Mouse (Mus musculus): ENCODE data around the gene Dzip1. TPM values are rescaled to one million over a fixed set of nuclear protein-coding genes. Genes with fewer than 3 reads are reported as not detected.

Gene Dzip1
- polyA plus RNA-seq, 1 experiment from 2014 or later, result 1.6 TPM

DNA sequence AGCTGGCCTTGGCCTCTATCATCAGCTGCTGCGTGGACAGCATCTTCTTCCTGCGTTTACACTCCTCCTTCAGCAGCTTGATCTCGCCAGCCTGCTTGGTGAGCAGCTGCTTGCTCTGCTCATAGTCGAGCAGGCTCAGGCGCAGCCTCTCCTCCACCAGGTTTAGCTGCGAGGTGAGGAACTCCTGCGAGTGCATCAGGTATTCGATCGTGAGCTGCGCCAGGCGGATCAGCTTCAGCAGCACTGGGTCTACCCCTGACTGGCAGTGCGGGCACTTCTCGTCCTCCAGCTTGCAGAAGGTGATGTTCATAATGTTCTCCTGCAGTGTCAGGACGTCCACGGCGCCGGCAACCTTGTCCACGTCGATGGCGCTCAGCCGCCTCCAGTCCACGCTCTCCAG, 3.0 kb downstream of the Dzip1 start:
- ATAC-seq (ENCODE audit: insufficient read depth), result no peak
- H3K27me3 ChIP-seq, result peaks cover 70% of the 10 kb centered on the region
- H3K36me3 ChIP-seq (replicated peaks), result no peaks in the 10 kb centered on the region

DNA sequence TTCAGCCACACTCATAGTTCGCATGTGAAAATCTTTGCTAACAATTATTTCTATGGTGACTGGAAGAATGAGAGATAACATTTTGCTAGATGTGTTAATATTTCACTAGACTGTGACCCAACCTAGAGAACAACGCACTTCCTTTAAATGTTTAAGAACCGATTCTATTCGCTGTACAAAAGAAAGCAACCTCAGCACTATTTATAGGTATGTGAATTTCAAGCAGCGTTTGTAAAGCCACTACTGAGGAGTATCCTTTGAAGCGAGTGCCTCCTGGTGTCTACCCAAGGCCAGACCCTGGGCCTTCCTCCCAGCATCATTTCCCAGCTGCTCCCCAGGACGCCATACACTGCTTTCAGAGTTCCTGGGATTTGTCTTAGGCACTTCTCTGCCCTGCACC, 4.6 kb downstream of the Dzip1 start:
- Histone ChIP-seq H3K4me2 (no peak overlapping the region), H3K9me3 (replicated peaks) (no peaks in the 10 kb centered on the region), H3K9ac (no peak overlapping the region), H3K27ac (replicated peaks) (no peak overlapping the region), H3K27me3 (peaks cover 54% of the 10 kb centered on the region), H3K36me3 (replicated peaks) (no peaks in the 10 kb centered on the region), H3K4me1 (replicated peaks) (peaks cover 14% of the 10 kb centered on the region), H3K4me3 (replicated peaks) (no peak overlapping the region)
- WGBS (ENCODE audit: insufficient replicate concordance), result 58% methylated on average over 7 of the region's 7 CpGs
- ATAC-seq (ENCODE audit: insufficient read depth), result no peak

More for the DNA sequence above, 3.0 kb downstream of the Dzip1 start:
- Histone ChIP-seq H3K9me3 (replicated peaks) (no peaks in the 10 kb centered on the region), H3K9ac (no peak overlapping the region), H3K27ac (replicated peaks) (no peak overlapping the region), H3K4me3 (replicated peaks) (peak overlapping the region; percentile 37), H3K4me2 (peak overlapping the region; percentile 58), H3K4me1 (replicated peaks) (peaks cover 14% of the 10 kb centered on the region)
- 22% methylated on average over 22 of the region's 22 CpGs for WGBS (ENCODE audit: insufficient replicate concordance)

- Histone ChIP-seq H3K36me3 (replicated peaks) (no peaks in the 10 kb centered on the region), H3K27me3 (peaks cover 38% of the 10 kb centered on the region)
- WGBS (ENCODE audit: insufficient replicate concordance), result 54% methylated on average over 8 of the region's 8 CpGs
Measured at GRCm38 (mm10) chr14:118919025-118919424, 6.2 kb downstream of the Dzip1 start.

GRCm38 (mm10) chr14:118913651-118914050, 11.6 kb downstream of the Dzip1 start:
- H3K4me2 ChIP-seq, result no peak overlapping the region
- no peaks in the 10 kb centered on the region for H3K36me3 ChIP-seq (replicated peaks)
- ATAC-seq (ENCODE audit: insufficient read depth), result no peak
- 0 out of 2 replicates have a peak, but pooled peaks cover 10% of the 10 kb centered on the region for H3K4me1 ChIP-seq (replicated peaks)
- no peak overlapping the region for H3K4me3 ChIP-seq (replicated peaks)
- no peak overlapping the region for H3K9ac ChIP-seq
- WGBS (ENCODE audit: insufficient replicate concordance), result 18% methylated on average over 5 of the region's 5 CpGs
- no peak overlapping the region for H3K27ac ChIP-seq (replicated peaks)
- H3K9me3 ChIP-seq (replicated peaks), result no peaks in the 10 kb centered on the region
- H3K27me3 ChIP-seq, result no peaks in the 10 kb centered on the region; the same call in 1 of the 2 replicates

More at GRCm38 (mm10) chr14:118919025-118919424, 6.2 kb downstream of the Dzip1 start:
- Histone ChIP-seq H3K4me2 (no peak overlapping the region), H3K4me3 (replicated peaks) (no peak overlapping the region), H3K4me1 (replicated peaks) (peaks cover 8% of the 10 kb centered on the region), H3K9me3 (replicated peaks) (no peaks in the 10 kb centered on the region), H3K27ac (replicated peaks) (no peak overlapping the region), H3K9ac (no peak overlapping the region)
- ATAC-seq (ENCODE audit: insufficient read depth), result no peak

DNA sequence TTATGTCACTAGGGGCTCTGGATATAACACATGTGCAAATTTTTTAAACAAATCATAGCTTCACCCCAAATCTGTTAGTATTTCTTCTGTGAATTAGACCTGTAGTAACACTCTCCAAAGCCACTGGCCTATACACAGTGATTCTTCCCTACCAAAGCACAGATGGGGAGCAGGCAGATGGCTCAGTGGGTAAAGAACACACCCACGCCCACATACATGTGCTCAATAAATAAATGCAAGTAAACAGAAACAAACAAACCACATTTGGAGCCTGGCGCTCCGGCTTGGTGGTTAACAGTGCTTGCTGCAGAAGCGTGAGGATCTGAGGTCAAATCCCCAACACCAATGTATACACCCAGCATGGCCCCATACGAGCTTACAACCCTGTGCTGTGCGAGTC, 13.7 kb downstream of the Dzip1 start:
- Histone ChIP-seq H3K27me3 (no peaks in the 10 kb centered on the region), H3K4me2 (no peak overlapping the region), H3K36me3 (replicated peaks) (no peaks in the 10 kb centered on the region), H3K4me3 (replicated peaks) (no peak overlapping the region), H3K9ac (no peak overlapping the region), H3K9me3 (replicated peaks) (no peaks in the 10 kb centered on the region), H3K4me1 (replicated peaks) (0 out of 2 replicates have a peak, but pooled peaks cover 10% of the 10 kb centered on the region), H3K27ac (replicated peaks) (no peak overlapping the region)
- WGBS (ENCODE audit: insufficient replicate concordance), result 73% methylated on average over 6 of the region's 6 CpGs
- no peak for ATAC-seq (ENCODE audit: insufficient read depth)

DNA sequence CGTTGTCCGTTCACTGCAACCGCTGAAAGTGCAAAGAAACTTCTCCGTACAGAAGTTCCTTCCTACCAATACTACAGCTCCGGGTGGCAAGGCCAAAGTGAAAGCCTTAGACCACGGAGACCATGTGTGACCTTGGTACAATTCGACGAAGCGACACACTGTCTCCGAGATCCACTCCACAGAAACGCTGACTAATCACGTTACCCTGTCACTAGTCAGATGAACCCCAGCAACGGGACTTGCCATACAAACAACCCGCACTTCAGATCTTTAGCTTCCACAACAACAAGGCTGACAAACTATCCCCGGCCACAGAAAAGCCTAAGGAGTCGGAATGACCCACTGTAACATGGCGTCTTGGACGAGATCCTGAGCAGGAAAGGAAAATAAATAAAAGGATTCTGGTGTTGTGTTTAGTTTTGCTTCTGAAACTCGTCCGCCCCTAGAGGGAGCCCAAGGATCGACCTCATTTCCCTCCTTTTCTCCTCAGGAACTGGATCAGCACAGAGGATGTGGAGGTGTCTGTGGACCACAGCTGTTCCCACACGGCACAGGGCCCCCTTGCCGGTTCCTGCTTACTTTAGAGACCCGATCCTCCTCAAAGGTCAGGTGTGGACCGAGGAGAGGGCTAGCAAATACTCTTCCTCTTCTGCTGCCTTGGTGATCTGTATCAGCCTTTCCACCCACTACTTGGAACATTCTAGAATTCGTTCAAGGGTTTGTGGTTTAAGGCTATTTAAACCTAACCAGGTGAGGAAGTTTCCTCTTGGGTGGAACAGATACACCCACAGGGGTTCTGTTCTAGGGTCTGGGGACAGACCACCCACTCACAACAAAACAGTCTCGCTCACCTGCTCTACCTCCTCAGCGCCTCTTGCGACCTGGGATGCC, 14.7 kb downstream of the Dzip1 start:
- Histone ChIP-seq H3K27ac (replicated peaks) (no peak overlapping the region), H3K36me3 (replicated peaks) (no peaks in the 10 kb centered on the region), H3K27me3 (no peaks in the 10 kb centered on the region), H3K9ac (peak overlapping the region; percentile 9; the same call in 1 of the 2 replicates), H3K9me3 (replicated peaks) (no peaks in the 10 kb centered on the region), H3K4me3 (replicated peaks) (peak overlapping the region; percentile 41), H3K4me2 (peak overlapping the region; percentile 59), H3K4me1 (replicated peaks) (0 out of 2 replicates have a peak, but pooled peaks cover 10% of the 10 kb centered on the region)
- ATAC-seq (ENCODE audit: insufficient read depth), result peak; percentile 37
- WGBS (ENCODE audit: insufficient replicate concordance), result 40% methylated on average over 29 of the region's 29 CpGs

DNA sequence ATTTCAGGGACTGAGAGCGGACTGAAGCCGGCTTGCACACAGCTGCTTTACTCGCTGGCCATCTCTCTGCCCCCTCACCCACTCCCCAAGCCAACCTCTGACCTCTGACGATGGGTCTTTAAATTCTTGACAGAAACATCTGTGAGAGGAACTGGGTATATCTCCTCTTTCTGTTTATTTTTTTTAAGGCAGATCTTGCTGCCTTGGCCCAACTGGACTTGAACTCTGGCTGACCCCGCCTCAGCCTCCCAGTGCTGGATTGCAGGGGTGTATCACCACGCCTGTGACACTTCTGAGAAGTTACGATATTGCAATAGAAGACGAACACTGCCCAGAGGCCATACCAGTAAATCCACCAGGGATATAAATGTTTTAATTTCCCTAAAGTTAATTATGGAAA, 15.4 kb downstream of the Dzip1 start:
- Histone ChIP-seq H3K4me1 (replicated peaks) (0 out of 2 replicates have a peak, but pooled peaks cover 10% of the 10 kb centered on the region), H3K9me3 (replicated peaks) (no peaks in the 10 kb centered on the region), H3K36me3 (replicated peaks) (no peaks in the 10 kb centered on the region), H3K9ac (no peak overlapping the region), H3K27ac (replicated peaks) (no peak overlapping the region), H3K27me3 (no peaks in the 10 kb centered on the region), H3K4me3 (replicated peaks) (no peak overlapping the region), H3K4me2 (peak overlapping the region; percentile 59)
- no peak for ATAC-seq (ENCODE audit: insufficient read depth)
- 68% methylated on average over 8 of the region's 8 CpGs for WGBS (ENCODE audit: insufficient replicate concordance)

GRCm38 (mm10) chr14:118907592-118907991, 17.7 kb downstream of the Dzip1 start:
- Histone ChIP-seq H3K27me3 (no peaks in the 10 kb centered on the region), H3K9ac (no peak overlapping the region), H3K36me3 (replicated peaks) (no peaks in the 10 kb centered on the region), H3K4me3 (replicated peaks) (no peak overlapping the region), H3K4me1 (replicated peaks) (0 out of 2 replicates have a peak, but pooled peaks cover 7% of the 10 kb centered on the region), H3K4me2 (no peak overlapping the region), H3K9me3 (replicated peaks) (no peaks in the 10 kb centered on the region), H3K27ac (replicated peaks) (no peak overlapping the region)
- no peak for ATAC-seq (ENCODE audit: insufficient read depth)
- WGBS (ENCODE audit: insufficient replicate concordance), result 49% methylated on average over 8 of the region's 8 CpGs

DNA sequence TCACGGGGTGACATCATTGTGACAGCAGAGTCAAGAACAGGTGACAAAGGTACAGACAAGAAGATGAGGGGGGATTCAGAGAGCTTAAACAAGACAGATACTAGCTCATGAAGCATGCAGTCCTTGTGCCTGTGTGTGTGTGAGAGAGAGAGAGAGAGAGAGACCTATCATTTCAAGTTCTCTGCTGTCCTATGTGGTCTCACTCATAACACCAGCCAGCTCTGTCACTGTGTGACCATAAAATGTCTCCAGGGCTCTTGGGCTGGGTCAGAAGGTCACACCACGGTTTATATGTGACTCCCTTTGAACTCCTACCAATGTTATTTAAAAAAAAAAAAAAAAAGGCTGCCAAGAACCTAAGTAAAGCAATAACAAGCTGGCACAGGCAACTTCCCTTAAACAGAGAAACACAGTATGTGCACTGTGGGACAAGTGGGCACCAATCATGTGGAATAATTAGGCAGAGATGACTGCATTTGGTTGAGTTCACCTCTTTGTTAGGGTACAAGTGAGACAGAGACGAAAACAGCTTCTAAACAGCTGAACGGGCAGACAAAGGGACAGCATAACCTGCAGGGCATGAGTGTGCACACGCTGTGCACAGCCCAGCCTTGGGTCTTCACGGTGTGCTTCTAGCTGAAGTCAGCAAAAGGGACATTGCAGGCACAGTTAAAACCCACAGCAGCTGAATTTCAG, 21.2 kb downstream of the Dzip1 start:
- WGBS (ENCODE audit: insufficient replicate concordance), result 59% methylated on average over 6 of the region's 6 CpGs
- 0 out of 2 replicates have a peak, but pooled peaks cover 2% of the 10 kb centered on the region for H3K4me1 ChIP-seq (replicated peaks)
- no peaks in the 10 kb centered on the region for H3K9me3 ChIP-seq (replicated peaks)
- no peak overlapping the region for H3K27ac ChIP-seq (replicated peaks)
- no peak overlapping the region for H3K4me2 ChIP-seq
- no peak overlapping the region for H3K4me3 ChIP-seq (replicated peaks)
- no peak overlapping the region for H3K9ac ChIP-seq
- no peaks in the 10 kb centered on the region for H3K36me3 ChIP-seq (replicated peaks)
- H3K27me3 ChIP-seq, result no peaks in the 10 kb centered on the region
- no peak for ATAC-seq (ENCODE audit: insufficient read depth)

- H3K4me2 ChIP-seq, result no peak overlapping the region
- H3K4me1 ChIP-seq (replicated peaks), result 0 out of 2 replicates have a peak, but pooled peaks cover 2% of the 10 kb centered on the region
- H3K4me3 ChIP-seq (replicated peaks), result no peak overlapping the region
- H3K9me3 ChIP-seq (replicated peaks), result no peaks in the 10 kb centered on the region
- H3K36me3 ChIP-seq (replicated peaks), result no peaks in the 10 kb centered on the region
- no peak for ATAC-seq (ENCODE audit: insufficient read depth)
- 67% methylated on average over 3 of the region's 3 CpGs for WGBS (ENCODE audit: insufficient replicate concordance)
- H3K27ac ChIP-seq (replicated peaks), result no peak overlapping the region
- no peaks in the 10 kb centered on the region for H3K27me3 ChIP-seq
- H3K9ac ChIP-seq, result no peak overlapping the region
Measured at GRCm38 (mm10) chr14:118903397-118903796, 21.9 kb downstream of the Dzip1 start.

DNA sequence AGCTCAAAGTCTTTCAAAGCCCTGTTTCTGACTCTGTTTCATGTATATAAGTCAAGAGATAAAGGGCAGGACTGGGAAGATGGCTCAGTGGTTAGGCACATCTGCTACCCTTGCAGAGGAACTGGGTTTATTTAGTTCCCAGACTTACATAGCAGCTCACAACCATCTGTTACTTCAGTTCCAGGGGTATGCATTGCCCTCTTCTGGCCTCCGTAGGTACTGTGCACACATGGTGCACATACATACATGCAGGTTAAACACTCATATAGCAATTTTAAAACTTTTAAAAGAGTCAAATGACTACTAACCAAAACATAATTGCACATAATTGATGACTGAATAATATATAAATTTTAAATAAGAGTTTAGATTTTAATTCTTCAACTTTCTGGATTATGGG, 24.3 kb downstream of the Dzip1 start:
- Histone ChIP-seq H3K9me3 (replicated peaks) (no peaks in the 10 kb centered on the region), H3K27ac (replicated peaks) (no peak overlapping the region), H3K36me3 (replicated peaks) (no peaks in the 10 kb centered on the region), H3K4me3 (replicated peaks) (no peak overlapping the region), H3K4me1 (replicated peaks) (0 out of 2 replicates have a peak, but pooled peaks cover 2% of the 10 kb centered on the region), H3K9ac (no peak overlapping the region), H3K27me3 (no peaks in the 10 kb centered on the region), H3K4me2 (no peak overlapping the region)
- ATAC-seq (ENCODE audit: insufficient read depth), result no peak
- WGBS (ENCODE audit: insufficient replicate concordance), result 94% methylated on average over 1 of the region's 1 CpGs

Data from liver, embryonic 15.5 days (tissue).